Mouse (Mus musculus) neutrophil, adult 5-6 weeks (primary cell): ENCODE measurements around the gene Tmco5. TPM values are rescaled to one million over a fixed set of nuclear protein-coding genes. Genes with fewer than 3 reads are reported as not detected.
A peak's percentile ranks its signal among the peaks of the same experiment; 100 is the strongest.

ENCODE experiments used
- ATAC-seq: fragments of 151-379, 151-347 bp; 2 replicates; pipeline ENCODE4 v1.8.0; 2017; ENCODE audit warnings: mild to moderate bottlenecking, moderate TSS enrichment; ENCODE audit not compliant: insufficient number of reproducible peaks, poor library complexity, low FRiP score, severe bottlenecking; ENCODE audit errors: extremely low read depth
- total RNA-seq: library from RNA; stranded (forward); fragments of 200-1000 nt; gene quantifications from 2 replicates; pipeline ENCODE4 v1.2.3, GENCODE M21; 2017

Tmco5 gene
- not detected in 2 replicates for total RNA-seq

- ATAC-seq, result no peak
Measured at GRCm38 (mm10) chr2:116878391-116878790, at the start of gene Tmco5. Tmco5 (plus strand) TSS chr2:116878691.

GRCm38 (mm10) chr2:116831863-116832262, 46.6 kb upstream of the Tmco5 start:
- no peak for ATAC-seq

GRCm38 (mm10) chr2:116837829-116838228, 40.7 kb upstream of the Tmco5 start:
- no peak for ATAC-seq

DNA sequence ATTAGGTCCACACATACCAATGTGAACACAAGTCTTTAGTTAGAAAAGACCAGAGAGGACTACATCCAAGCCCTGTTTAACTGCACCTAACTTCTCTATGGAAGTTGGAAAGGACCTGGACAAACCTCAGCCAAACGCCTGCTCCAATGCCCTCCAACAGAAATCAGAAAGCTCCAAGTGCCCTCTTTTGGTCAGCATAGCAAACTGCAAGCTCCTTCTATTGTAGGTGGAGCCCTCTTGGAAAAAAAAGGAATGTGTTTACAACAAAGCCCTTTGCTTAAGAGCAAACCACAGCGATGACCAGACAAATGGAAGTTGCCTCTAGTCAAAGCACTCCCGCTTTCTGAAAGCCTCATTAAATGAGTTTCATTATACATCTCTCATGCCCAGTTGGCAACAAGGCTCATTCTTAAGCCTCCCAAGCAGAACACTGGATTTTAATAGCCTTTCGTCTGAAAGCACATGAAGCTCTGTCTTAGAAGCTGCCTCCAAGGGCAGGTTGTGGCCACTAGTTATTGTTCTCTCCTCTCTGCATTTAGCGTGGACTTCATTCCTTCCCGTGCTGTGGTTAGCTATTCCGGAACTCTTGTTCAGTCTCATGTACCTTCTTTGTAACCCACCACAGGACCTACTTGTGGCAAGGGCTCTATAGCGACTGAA, 39.8 kb upstream of the Tmco5 start:
- ATAC-seq, result no peak

DNA sequence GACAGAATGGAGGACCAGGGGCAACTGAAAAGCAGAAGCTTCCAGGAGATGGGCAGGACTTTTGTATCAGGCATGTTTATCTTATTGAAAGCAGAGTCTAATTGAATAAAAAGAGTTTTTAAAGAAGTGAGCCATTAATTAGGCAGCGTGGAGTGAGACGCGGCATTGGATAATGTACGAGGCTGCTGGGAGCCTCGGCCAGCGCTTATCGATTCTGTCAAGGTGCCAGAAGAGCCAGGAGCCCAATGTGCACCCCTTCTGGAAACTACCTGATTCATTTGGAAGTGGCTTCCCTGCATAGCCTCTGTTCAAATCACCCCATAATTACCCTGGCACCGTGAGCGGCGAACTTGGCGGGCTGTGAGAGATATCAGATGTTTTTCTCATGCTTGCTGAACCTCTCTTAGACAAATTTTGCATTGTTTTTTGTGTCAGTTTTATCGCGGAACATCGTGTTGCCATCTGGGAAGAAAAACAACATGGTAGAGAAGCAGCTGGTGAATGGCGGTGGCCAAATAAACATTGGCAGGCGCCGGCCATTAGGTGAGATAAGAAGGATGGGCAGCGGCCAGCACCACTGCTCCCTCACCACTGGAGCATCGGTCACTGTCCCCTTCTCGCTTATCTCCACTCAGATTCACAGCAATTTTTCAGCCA, 28.4 kb upstream of the Tmco5 start:
- no peak for ATAC-seq

GRCm38 (mm10) chr2:116851356-116851755, 27.1 kb upstream of the Tmco5 start:
- no peak for ATAC-seq

DNA sequence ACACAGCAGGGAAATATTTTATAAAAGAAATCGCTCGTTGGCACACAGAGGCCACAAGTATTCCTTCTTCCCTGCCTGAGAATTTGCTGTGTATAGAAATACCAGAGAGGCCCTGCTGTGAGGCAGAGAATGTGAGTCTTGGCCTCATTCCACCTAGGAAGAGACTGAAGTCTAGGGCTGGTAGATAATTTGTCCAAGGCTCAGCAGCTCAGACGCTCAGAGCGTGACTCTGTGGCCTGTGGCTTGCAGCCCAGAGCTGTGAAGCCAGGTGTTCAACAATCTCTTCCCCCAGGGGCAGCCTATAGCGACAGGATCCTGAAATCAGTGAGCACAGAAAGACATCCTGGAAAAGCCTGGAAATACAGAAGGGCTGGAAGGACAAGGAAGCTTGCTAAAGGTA, 26.2 kb upstream of the Tmco5 start:
- no peak for ATAC-seq

GRCm38 (mm10) chr2:116858703-116859102, 19.8 kb upstream of the Tmco5 start:
- no peak for ATAC-seq

DNA sequence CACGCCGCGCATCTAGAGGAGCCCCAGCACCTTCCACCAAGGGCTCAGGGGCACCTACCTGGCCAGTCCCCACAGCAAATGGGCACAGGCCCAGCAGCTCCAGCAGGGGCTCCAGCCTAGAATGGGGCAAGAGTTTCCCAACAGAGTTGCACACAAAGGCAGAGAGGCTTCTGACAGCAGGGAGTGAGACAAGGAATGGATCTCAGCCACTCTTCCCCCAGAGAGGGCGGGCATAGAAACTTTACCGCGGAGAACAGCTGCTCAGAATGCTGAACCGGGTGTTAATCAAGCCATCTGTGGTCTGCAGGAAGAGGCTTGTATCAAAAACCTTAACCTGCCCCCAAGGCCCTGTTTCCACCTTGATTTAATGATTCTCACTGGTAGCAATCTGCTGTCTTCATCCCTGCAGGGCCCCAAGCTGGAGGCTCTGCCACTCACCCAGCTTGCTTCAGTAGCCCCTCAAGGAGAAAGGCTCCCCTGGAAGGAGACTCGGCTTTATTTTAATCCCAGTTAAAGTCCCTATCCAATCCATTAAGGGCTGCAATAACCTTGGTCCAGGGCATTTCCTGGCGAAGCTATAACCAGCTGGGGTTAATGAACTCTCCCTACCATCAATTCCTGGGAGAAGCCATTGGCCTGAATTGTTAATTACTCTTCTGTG, 1.4 kb upstream of the Tmco5 start:
- ATAC-seq, result no peak

- ATAC-seq, result no peak
Measured at GRCm38 (mm10) chr2:116879730-116880129, 1.2 kb downstream of the Tmco5 start.

DNA sequence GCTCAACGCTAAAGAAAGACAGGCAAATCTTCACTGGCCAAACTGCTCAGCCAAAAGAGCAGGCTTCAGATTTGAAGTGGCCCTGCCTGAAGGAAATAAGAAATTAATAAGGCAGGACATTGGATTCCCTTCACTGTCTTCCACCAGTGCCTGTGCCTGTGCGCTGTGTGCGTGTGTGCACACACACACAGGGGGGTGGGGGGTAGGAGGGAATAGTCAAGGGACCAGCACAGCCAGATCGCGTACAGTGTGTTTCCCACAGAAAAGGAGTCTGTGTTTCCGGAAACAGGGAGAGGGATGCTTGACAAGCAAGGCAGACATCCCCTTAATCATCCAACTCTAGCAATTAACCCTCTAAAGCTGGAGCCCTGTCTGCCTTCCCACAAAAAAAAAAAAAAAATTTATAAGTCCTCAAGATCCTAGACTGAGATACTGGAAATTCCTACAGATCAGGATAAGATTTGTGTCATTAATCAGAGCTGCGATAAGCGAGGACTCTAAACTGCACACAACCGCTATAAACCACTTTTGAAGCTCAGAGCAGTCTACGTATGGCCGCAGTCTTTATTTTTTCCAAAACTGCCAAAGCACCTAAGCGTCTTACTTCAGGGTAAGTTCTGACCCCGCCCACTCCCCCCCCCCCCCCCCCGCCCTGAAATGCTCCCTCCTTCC, 15.0 kb downstream of the Tmco5 start:
- ATAC-seq, result no peak

DNA sequence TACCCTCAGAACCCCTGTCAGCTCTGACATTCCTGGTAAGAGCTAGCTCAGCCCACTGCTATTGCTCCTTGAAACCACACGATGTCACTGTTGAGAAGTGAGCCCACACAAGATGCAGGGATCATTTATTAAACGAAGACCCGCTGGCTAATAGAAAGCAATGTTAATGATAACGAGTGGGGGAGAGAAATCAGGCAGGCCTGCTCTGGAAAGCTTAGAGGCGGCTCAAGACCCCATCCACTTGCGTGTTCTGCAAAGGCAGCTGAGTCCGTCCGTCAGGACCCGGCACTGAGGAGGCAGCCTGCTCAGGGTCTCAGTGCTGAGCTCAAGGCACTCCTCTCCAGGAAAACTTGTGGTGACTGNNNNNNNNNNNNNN, 15.5 kb downstream of the Tmco5 start:
- peak; percentile 47; the same call in 1 of the 2 replicates for ATAC-seq

DNA sequence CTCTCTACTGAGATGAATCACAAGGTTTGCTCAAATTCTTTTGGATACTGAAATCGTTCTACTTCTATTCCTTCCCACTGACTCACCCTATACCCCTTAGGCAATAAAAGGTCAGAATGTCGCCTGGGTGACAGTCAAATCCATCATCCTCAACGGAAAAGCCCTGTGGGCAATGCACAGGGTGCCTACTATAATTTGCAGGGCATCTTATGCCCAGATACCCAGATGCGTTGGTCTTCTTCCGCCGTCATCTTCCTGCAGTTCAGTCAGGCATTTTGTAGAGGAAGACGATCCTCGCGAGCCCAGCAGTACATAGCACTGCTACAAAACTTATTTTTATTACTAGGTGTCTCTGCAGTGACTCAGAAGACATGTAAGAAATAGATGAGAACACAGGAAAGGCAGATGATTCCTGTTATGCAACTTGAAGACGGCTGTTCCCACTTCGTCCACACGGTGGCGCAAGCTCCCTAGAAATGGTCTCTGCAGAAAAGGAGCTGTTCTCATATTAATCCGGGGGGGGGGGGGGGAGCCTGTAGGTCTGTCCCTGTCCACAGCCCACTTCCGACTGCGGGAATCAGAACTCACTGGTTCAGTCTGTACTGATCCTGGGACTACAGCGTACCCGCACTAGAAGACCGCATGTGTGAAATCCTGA, 21.3 kb downstream of the Tmco5 start:
- ATAC-seq, result peak; percentile 71; the same call in 1 of the 2 replicates

DNA sequence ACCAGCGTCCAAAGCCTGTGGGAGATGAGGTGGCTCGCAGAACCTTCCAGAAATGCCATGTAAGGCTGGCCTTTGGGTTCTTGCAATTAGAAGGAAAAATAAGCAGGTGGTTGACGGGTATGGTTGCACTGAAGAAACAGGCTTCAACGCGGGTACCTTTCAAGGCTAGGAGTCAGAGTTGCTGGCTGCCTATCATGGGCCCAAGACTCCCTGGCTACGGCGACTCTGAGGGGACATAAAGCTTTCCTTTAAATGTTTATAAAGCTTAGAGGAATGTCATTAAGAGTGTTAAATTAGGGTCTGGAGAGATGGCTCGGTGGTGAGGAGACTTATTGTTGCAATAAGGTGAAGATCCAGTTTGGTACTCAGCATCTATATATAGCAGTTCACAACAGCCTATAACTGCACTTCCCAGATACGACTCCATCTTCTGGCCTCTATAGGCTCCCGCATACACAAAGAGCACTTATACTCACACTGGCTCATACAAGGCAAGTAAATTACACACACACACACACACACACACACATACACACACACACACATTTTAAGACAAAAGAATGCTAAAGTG, 21.9 kb downstream of the Tmco5 start:
- ATAC-seq, result no peak

- ATAC-seq, result no peak
Measured at GRCm38 (mm10) chr2:116908268-116908667, 29.8 kb downstream of the Tmco5 start.

DNA sequence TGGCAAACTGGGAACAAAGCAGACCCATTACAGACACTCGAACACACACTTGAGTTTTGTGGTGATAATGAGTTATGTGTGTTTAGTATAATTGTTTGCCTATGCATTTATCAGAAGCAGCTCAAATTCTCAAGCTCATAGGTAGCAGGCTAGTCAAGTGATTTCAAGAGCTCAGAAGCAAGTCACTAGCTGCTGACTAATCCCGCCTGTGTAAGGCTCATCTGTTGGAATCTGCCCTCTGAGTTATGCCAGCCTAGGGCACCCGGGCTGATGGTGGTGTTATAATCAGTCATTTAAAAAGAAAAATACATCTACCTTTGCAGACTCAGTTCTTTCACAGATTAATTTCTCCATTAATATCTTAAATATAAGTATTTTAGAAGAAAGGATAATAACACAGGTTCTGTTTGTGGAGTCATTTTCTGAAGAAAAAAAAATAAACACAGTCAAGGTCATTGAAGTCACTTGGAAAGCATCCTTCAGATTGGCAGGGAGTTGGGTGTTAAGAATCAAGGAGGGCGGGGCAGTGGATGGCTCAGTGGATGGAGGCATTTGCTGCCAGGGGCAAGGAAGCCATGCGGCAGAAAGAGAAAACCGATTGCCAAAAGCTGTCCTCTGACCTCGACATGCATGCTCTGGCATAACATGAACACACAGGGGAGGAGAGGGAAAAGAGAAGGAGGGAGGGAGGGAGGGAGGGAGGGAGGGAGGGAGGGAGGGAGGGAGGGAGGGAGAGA, 34.0 kb downstream of the Tmco5 start:
- no peak for ATAC-seq

DNA sequence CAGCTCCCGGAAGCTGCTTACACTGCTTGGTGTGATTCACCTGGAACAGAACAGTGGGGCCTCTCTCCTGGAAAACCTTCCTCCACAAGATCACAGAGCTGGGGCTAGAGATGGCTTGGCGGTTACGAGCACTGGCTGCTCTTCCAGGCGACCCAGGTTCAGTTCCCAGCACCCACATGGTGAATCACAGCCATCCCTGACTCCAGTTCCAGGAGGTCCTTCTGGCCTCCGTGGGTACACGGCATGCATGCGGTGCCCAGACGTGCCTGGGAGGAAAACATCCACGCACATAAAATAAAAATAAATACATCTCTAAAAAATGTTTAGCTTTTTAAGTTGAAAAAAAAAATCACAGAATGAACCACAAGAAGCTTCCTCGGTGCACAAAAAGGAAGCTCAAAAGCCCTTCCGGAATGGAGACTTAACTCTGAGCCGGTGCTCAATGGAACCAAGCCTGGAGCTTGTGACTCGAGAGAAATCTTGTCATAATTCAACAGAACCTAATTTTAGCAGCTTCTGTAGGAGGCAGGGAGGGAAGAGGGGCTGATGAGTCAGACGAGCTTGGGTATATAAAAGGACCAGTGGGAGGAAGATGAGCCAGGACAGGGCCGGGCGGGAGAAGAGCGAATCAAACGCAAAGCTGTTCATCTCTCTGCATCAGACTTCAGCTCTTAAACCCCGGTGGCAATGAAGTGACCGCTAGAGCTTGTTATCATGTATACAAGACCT, 35.4 kb downstream of the Tmco5 start:
- ATAC-seq, result no peak

DNA sequence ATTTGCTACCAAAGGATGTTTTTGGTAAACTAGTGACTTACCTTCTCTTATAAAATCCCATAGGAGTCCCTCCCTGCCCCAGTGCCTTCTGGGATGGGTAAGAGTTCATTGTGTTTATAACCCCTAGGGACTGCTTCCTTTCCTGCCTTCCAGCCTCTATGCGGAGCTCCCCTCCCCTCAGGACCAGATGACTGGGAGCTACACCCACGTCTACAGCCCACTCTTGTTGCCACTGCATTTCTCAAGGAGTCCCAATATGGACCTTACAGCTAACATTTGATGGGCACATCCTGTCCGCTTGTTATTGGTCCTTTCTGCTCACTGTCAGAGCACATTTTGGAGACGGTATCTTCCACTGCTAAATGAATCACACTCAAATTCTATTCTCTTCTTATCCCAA, 36.1 kb downstream of the Tmco5 start:
- no peak for ATAC-seq
